9 mouse cellular contexts compared by ENCODE assay signal in genomic region chr9:98425351-98425880, GRCm38 (mm10). TPM values are rescaled to one million over a fixed set of nuclear protein-coding genes. Genes with fewer than 3 reads are reported as not detected.
DNase-seq lines count a peak whose midpoint lies in the region; ATAC-seq and TF ChIP-seq lines count a peak whose summit lies in the region.
"Had no signal": no experiment of that assay in that cellular context is flagged by ENCODE, and none has a peak within 500 bp of the region (broad histone marks: within the 10 kb centered on the region; RNA-seq: fewer than 3 reads in every experiment).

No protein-coding gene starts in this region.

- no peaks in the 10 kb centered on the region for H3K9me3 ChIP-seq in erythroblast, embryonic 14.5 days (ENCODE audit: control insufficient read depth, low read length)
- H3K9me3 ChIP-seq in ES-Bruce4 (replicated peaks; ENCODE audit: control insufficient read depth, insufficient read depth, low read length, poor library complexity, severe bottlenecking) = no peaks in the 10 kb centered on the region
- no peaks in the 10 kb centered on the region for H3K9me3 ChIP-seq in hindbrain, embryonic 10.5 days

- peak overlapping the region; percentile 49 for H3K4me3 ChIP-seq in erythroblast, embryonic 14.5 days (replicated peaks)
- peak overlapping the region; percentile 27 for H3K4me3 ChIP-seq in ES-Bruce4 (ENCODE audit: low read depth, low read length)
- H3K4me3 ChIP-seq in hindbrain, embryonic 10.5 days = peak overlapping the region; percentile 64

- H3K4me1 ChIP-seq in erythroblast, embryonic 14.5 days (ENCODE audit: control insufficient read depth) = no peaks in the 10 kb centered on the region
- peaks cover 3% of the 10 kb centered on the region for H3K4me1 ChIP-seq in ES-Bruce4 (ENCODE audit: control insufficient read depth, insufficient read depth, low read length)
- H3K4me1 ChIP-seq in hindbrain, embryonic 10.5 days (replicated peaks) = peaks cover 68% of the 10 kb centered on the region

- peak; percentile 20 for DNase-seq in hindbrain, embryonic 10.5 days (ENCODE audit: low spot score)
- DNase-seq in MN1 (ENCODE audit: low spot score) = no peak
- no peak for DNase-seq in thymus, postnatal 25 days
- DNase-seq in adrenal gland, adult (ENCODE audit: inconsistent age in 2 of 2, low spot score in 1 of 2) = no peak
- DNase-seq: cerebellum, adult 11 months had no signal

- 5% methylated on average over 19 of the region's 19 CpGs for WGBS in hindbrain, embryonic 10.5 days

- no peak for TF ChIP-seq POLR2A in ES-Bruce4 (IDR thresholded peaks at IDR 0.05; ENCODE audit: insufficient read depth, low read length)

- ATAC-seq in erythroblast, adult 5-6 weeks (replicated peaks; ENCODE audit: low FRiP score, poor library complexity, severe bottlenecking) = no peak
- ATAC-seq in megakaryocyte progenitor cell, adult 5-6 weeks (replicated peaks; ENCODE audit: poor library complexity) = peak; percentile 24; the same call in 1 of the 2 replicates

- H3K36me3 ChIP-seq in erythroblast, embryonic 14.5 days (ENCODE audit: control insufficient read depth) = no peaks in the 10 kb centered on the region
- no peaks in the 10 kb centered on the region for H3K36me3 ChIP-seq in ES-Bruce4 (ENCODE audit: control insufficient read depth, insufficient read depth, low read length, poor library complexity, severe bottlenecking)
- no peaks in the 10 kb centered on the region for H3K36me3 ChIP-seq in hindbrain, embryonic 10.5 days

- TF ChIP-seq CTCF in ES-Bruce4 (IDR thresholded peaks at IDR 0.05; ENCODE audit: low read depth, low read length) = no peak

- no peak overlapping the region for H3K27ac ChIP-seq in ES-Bruce4 (ENCODE audit: insufficient read depth, low read length)
- peak overlapping the region; percentile 85 for H3K27ac ChIP-seq in hindbrain, embryonic 10.5 days

- no peak overlapping the region; the same call in 1 of the 2 replicates for H3K9ac ChIP-seq in ES-Bruce4 (ENCODE audit: low read depth, poor library complexity, severe bottlenecking)

- TF ChIP-seq EP300 in ES-Bruce4 (IDR thresholded peaks at IDR 0.05; ENCODE audit: insufficient read depth, low read depth, low read length) = no peak

- peaks cover 44% of the 10 kb centered on the region for H3K27me3 ChIP-seq in erythroblast, embryonic 14.5 days (ENCODE audit: control insufficient read depth)
- H3K27me3 ChIP-seq in ES-Bruce4 (ENCODE audit: control insufficient read depth, insufficient read depth, low read length, poor library complexity, severe bottlenecking) = no peaks in the 10 kb centered on the region
- peaks cover 94% of the 10 kb centered on the region for H3K27me3 ChIP-seq in hindbrain, embryonic 10.5 days (ENCODE audit: insufficient read depth, poor library complexity, severe bottlenecking)

RNA-seq across cellular contexts. Expression of gene Rbp1, which starts 2.7 kb away (rescaled TPM):
- polyA plus RNA-seq in erythroblast, embryonic 14.5 days (2012) = 0.34 and 0.37 TPM in 2 replicates
- 0.84 and 5.2 TPM in 2 replicates for total RNA-seq in erythroblast, adult 5-6 weeks (2015; ENCODE audit: low replicate concordance)
- 0.70 TPM in 1 of 2 replicates, not detected in the other for total RNA-seq in erythroblast, adult 5-6 weeks (2017; ENCODE audit: low replicate concordance)
- 14.0 and 14.6 TPM in 2 replicates for polyA plus RNA-seq in ES-Bruce4 (2011; ENCODE audit: insufficient read depth, insufficient read length, low read depth, missing spikeins)
- 29.2 and 30.2 TPM in 2 replicates for polyA plus RNA-seq in hindbrain, embryonic 10.5 days (2016; fragmentation: Nextera tagmentation; extraction: Ambion mirVana)
- total RNA-seq in megakaryocyte progenitor cell, adult 5-6 weeks (2015) = 0.95 and 1.8 TPM in 2 replicates
- 0.21 and 0.95 TPM in 2 replicates for total RNA-seq in megakaryocyte progenitor cell, adult 5-6 weeks (2017)

Comparison
In these comparisons a context has a peak if more than half of its experiments do, and no peak if none do; other contexts are left out.
1. RNA of gene Rbp1, which starts 2.7 kb away (polyA plus RNA-seq): 29.2 to 30.2 TPM in hindbrain, embryonic 10.5 days and 14.0 to 14.6 TPM in ES-Bruce4; 0.34 to 0.37 TPM in erythroblast, embryonic 14.5 days; every median in the first group is over 10 times any median in the second.
2. Peak in every context shown above with its lines, with median percentiles within 50 percentile points of each other: H3K4me3 ChIP-seq.